Mouse (Mus musculus) right cerebral cortex, postnatal 25 days (tissue): Measurements from ENCODE around the gene Mrpl38.

ENCODE experiments used
- DNase-seq: peaks from one replicate; pipeline ENCODE4 v3.0.0; 2022

Mrpl38 gene

GRCm38 (mm10) chr11:116138468-116139138, at the start of gene Mrpl38:
Mrpl38 (minus strand) TSS chr11:116138868.
- DNase-seq: peak; percentile 80

GRCm38 (mm10) chr11:116187226-116187930, 48.7 kb upstream of the Mrpl38 start:
- no peak for DNase-seq

DNA sequence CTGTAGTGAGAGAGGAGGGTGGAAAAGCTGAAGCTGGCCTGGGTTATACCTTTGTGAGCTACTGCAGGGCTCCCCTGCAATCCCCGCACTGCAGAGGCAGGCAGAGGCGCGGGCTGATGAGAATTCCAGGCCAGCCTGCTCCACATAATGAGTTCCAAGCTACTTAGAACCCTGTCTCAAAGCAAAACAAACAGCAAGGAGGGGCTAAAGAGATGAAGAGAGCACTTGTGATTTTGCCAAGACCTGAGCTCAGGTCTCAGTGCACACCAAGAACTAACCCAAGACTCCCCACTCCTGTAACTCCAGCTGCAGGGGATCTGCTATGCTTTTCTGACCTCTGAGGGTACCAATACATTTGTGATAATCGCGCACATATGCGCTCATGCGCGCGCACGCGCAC, 47.7 kb upstream of the Mrpl38 start:
- no peak for DNase-seq

GRCm38 (mm10) chr11:116185836-116186235, 47.2 kb upstream of the Mrpl38 start:
- no peak for DNase-seq

GRCm38 (mm10) chr11:116178411-116179121, 39.9 kb upstream of the Mrpl38 start:
- DNase-seq: no peak

DNA sequence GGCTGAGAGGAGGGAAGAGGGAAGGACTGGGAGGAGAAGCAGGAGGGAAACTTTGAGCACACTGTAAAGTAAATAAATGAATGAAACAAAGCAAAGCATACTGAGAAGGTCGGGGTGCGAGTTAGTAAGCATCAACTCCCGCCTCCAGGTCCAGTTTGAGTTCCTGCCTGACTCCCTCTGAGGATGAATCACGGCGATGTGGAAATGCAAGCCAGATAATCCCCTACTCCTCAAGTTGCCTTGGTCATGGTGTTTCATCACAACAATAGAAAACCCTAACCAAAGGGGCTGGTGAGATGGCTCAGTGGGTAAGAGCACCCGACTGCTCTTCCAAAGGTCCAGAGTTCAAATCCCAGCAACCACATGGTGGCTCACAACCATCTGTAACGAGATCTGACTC, 37.3 kb upstream of the Mrpl38 start:
- DNase-seq: no peak

DNA sequence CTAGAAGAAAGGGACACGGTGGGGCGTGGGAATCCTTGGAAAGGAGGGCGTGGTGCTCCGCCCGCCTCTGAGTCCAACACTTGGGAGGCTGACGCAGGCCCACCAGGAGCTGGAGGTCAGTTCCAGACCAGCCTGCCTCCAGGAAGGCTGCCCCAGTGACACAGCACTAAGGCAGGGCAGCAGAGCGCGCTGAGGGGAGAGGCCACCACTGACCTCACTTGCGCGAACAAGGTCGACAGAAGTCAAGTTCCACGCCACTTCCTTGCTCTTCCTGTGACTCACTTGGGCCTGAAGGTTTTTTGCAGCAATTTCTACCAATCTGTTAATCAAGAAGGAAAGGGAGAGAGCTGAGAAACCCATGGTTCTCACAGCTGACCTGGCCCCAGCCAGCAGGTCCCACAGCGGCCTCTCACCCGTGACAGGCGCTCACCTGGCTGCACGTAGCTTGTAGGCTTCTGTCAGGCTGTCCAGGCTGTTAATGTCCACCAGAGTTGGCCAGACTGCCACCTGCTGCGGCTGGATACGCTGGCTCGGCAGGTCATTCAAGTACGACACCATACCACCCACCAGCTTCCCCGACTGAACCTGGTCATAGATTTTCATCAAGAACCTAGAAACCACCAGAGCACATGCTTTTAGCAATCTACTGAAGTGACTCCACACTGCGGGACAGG, 36.2 kb upstream of the Mrpl38 start:
- DNase-seq: no peak

DNA sequence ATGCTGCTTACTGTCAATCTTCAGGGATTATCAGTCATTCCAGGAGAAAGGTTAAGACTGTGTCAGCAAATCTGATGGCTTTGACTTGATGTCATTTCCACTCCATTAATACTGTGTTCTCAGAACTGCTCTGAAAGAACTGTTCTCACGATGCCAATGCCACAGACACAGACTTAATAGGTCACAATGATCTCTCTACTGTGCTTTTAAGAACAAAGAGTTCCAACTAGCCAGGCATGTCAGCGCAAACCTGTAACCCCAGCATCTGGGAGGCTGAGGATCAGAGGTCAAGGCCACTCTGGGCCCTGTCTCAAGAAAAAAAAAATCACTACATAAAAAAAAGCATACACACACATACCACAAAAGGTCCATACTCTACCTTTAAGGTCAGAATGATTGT, 33.3 kb upstream of the Mrpl38 start:
- no peak for DNase-seq

GRCm38 (mm10) chr11:116170003-116170800, 31.5 kb upstream of the Mrpl38 start:
- DNase-seq: no peak

DNA sequence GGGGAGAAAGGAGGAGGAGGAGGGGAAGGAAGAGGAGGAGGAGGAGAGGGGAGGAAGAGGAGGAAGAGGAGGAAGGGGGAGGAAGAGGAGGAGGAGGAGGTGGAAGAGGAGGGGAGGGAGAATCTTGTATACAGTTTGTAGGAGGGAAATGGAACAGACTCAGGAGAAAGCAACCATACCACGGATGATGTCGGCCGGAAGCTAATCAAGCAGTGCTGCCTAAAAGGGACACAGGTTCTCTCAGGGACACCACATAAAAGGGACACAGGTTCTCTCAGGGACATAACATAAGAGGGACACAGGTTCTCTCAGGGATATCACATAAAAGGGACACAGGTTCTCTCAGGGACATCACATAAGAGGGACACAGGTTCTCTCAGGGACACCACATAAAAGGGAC, 30.5 kb upstream of the Mrpl38 start:
- no peak for DNase-seq

GRCm38 (mm10) chr11:116167884-116168439, 29.3 kb upstream of the Mrpl38 start, which contains the start of gene Fbf1:
Fbf1 (minus strand) TSS chr11:116168166.
- DNase-seq: peak; percentile 96

- no peak for DNase-seq
These were observed 28.6 kb upstream of the Mrpl38 start for GRCm38 (mm10) chr11:116167232-116167631.

GRCm38 (mm10) chr11:116163002-116163401, 24.3 kb upstream of the Mrpl38 start:
- no peak for DNase-seq

- DNase-seq: peak; percentile 51
These were observed 23.5 kb upstream of the Mrpl38 start for GRCm38 (mm10) chr11:116162146-116162545.

DNA sequence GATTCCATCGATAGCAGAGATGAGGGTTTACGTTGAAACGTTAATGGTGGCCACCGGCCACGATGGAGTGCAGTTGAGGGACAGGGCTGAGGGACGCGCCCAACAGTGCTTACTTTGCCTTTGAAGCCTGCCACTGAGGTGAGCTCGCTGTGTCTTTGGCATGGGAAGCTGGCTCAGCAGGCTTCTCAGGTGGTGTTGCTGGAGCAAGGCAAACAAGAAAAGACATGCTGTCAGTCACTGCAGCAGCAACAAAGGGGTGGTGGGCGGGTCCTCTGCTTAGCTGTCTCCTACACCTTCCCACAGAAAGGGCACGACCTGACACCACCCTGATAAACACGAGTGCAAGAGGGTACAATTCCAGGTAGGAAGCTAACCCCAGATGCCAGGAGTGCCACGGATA, 22.6 kb upstream of the Mrpl38 start:
- no peak for DNase-seq

DNA sequence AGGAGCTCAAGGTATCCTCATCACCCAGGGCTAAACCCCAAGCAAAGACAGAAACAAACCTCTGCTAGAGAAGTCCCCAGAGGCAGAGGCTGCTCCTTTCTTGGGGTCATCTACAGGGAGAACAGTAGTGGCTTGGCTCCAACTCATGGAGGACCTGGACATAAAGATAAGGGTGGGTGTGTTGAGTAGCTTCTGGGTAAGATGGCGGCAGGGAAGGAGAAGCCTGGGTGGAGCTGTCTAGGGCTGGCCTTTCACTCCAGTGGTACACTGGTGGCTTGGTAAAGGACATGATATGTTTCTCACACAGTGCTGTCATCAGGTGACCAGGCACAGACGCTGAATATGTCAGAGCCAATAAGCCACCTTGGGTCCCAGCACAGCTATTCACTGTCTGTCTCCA, 12.3 kb upstream of the Mrpl38 start:
- DNase-seq: no peak

GRCm38 (mm10) chr11:116149341-116149740, 10.7 kb upstream of the Mrpl38 start:
- no peak for DNase-seq

DNA sequence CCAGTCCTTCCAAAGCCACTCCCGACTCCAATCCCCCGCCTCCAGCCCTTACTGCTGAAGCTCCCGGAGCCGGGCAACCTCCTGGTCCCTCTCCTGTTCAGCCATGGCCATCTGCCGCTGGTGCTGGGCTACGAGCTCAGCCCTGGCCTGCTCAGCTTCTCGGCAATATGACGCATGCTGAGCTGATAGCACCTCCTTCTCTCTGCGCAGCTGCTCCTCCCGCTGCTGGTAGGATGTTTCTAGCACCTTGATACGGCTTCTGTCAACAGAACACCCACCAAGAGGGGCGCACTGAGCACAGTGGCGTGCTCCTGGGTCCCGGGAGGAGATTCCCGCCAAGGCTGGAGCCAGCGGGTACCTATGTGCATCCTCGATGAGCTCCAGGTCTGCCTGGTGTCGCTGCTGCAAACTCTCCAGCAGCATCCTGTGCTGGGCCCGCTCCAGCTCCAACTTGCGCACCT, 10.1 kb upstream of the Mrpl38 start:
- DNase-seq: peak; percentile 66

- DNase-seq: peak; percentile 77
These were observed 7.8 kb upstream of the Mrpl38 start for GRCm38 (mm10) chr11:116146294-116146985.

- no peak for DNase-seq
These were observed 7.0 kb upstream of the Mrpl38 start for GRCm38 (mm10) chr11:116145481-116146293.
